Mouse (Mus musculus) megakaryocyte, embryonic 14.5 days (primary cell): ENCODE measurements around the gene Foxl2.

Experiments
- FLI1 ChIP-seq: IDR thresholded peaks from 2 replicates; pipeline ENCODE4 v1.6.1; 2012; ENCODE audit warnings: low read length, inconsistent platforms, mixed read lengths
- GATA1 ChIP-seq: IDR thresholded peaks from 3 replicates; pipeline ENCODE4 v1.6.1; 2012; ENCODE audit warnings: mixed read lengths, low read length, inconsistent platforms, borderline replicate concordance

DNA sequence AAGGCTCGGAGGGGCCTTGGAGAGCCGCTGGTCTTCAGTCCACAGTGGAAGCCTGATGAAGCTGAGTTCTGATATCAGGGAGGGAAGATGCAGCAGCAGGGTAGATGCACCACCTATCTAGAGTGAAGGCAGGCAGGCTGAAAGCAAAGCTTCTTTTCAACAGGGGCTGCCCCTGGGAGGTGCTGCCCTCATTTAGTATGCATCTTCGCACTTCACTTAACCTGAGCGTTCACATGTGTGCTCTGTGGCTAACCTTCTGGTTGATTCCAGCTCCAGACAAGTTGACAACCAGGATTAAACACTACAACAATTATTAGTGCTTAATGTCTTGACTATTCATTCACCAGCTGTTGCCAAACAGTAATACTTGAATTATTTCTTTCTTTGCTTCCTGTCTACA is 39.0 kb downstream of the Foxl2 start:
- no peak for TF ChIP-seq GATA1
- TF ChIP-seq FLI1: no peak
